Mouse (Mus musculus) heart, postnatal 0 days (tissue): Measurements from ENCODE around the gene 1700012B09Rik. TPM values are rescaled to one million over a fixed set of nuclear protein-coding genes. Genes with fewer than 3 reads are reported as not detected.

Experiments
- ATAC-seq: fragments of 200-750 bp; cut with Nextera tagmentation; 2 replicates; pipeline ENCODE4 v1.8.0; 2017; ENCODE audit warnings: low read depth, moderate number of reproducible peaks, moderate library complexity; ENCODE audit not compliant: insufficient read depth
- DNase-seq: peaks from one replicate; pipeline ENCODE4 v3.0.0-alpha.2; 2016; ENCODE audit warnings: low spot score
- H3K27ac ChIP-seq: fragments of 300-500 bp; sonication (generic); 2 replicates; pipeline ENCODE4 v1.5.1; 2014; ENCODE audit warnings: low read depth, mild to moderate bottlenecking
- H3K27me3 ChIP-seq: fragments of 300-500 bp; sonication (generic); 2 replicates; pipeline ENCODE4 v1.6.1; 2014; ENCODE audit warnings: low read length, mixed read lengths; ENCODE audit not compliant: control insufficient read depth, insufficient read depth
- H3K36me3 ChIP-seq: fragments of 300-500 bp; sonication (generic); replicated peaks from 2 replicates; pipeline ENCODE4 v1.6.1; 2014; ENCODE audit warnings: low read length, mixed read lengths; ENCODE audit not compliant: control insufficient read depth, insufficient read depth
- H3K4me1 ChIP-seq: fragments of 300-500 bp; sonication (generic); 2 replicates; pipeline ENCODE4 v1.6.1; 2014; ENCODE audit warnings: antibody characterized with exemption; ENCODE audit not compliant: control insufficient read depth, insufficient read depth
- H3K4me2 ChIP-seq: fragments of 300-500 bp; sonication (generic); 2 replicates; pipeline ENCODE4 v1.6.1; 2014; ENCODE audit warnings: low read depth, mild to moderate bottlenecking, low read length, moderate library complexity
- H3K4me3 ChIP-seq: fragments of 300-500 bp; sonication (generic); 2 replicates; pipeline ENCODE4 v1.5.1; 2014; ENCODE audit warnings: low read depth, low read length
- H3K9ac ChIP-seq: fragments of 300-500 bp; sonication (generic); replicated peaks from 2 replicates; pipeline ENCODE4 v1.6.1; 2014; ENCODE audit warnings: low read depth, low read length, mixed read lengths
- H3K9me3 ChIP-seq: fragments of 300-500 bp; sonication (generic); replicated peaks from 2 replicates; pipeline ENCODE4 v1.6.1; 2016; ENCODE audit warnings: low read length; ENCODE audit not compliant: control insufficient read depth
- CTCF ChIP-seq: IDR thresholded peaks from 2 replicates; pipeline ENCODE4 v1.5.1; 2016; ENCODE audit warnings: antibody characterized with exemption, control low read depth, low read depth
- EP300 ChIP-seq: IDR thresholded peaks from 2 replicates; pipeline ENCODE4 v1.6.1; 2016; ENCODE audit warnings: antibody characterized with exemption, low read depth
- WGBS: fragments of 180-500 bp; shearing (Covaris S2); extraction: QIAGEN DNeasy Blood & Tissue Kit; methylation state at CpG from one replicate; pipeline ENCODE4 v1.1.7; 2014; 5-methylcytosine and 5-hydroxymethylcytosine counted together
- polyA plus RNA-seq: library from polyadenylated mRNA; unstranded; fragments of >200 nt; fragmentation: Nextera tagmentation; extraction: Ambion mirVana; gene quantifications from 2 replicates; pipeline ENCODE4 v1.2.1, GENCODE M21; 2015
- total RNA-seq: library from RNA; depleted of rRNA; stranded (reverse); fragments of >200 nt; gene quantifications from 2 replicates; pipeline ENCODE4 v1.2.3, GENCODE M21; 2014; ENCODE audit warnings: low replicate concordance

Gene 1700012B09Rik
- total and polyA plus RNA-seq, 2 experiments from 2014 or later: not detected

DNA sequence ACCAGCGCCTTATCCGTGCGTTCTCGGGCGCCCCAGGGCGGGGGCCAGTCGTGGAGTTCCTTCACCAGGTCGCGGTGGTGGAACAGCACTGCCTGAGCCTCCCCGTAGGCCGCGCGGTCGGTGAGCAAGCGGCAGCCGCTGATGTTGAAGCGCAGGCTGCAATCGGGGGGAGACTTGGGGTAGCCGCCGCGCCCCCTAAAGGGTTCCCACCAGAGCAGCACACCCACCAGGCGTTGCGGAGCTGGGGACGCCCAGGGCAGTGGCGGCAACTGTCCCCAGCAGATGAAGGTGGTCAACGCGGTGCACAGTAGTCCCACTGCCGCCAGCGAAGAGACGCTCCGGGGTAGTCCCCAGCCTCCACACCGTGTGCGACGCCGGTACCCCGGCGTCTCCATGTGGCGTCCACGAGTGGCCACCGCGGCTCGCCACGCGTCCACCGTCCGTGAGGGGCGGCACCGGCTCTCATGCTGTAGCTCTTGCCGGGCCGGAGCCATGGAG is 19.3 kb downstream of the 1700012B09Rik start:
- peaks cover 12% of the 10 kb centered on the region for H3K27me3 ChIP-seq
- no peaks in the 10 kb centered on the region for H3K4me1 ChIP-seq
- no peak for TF ChIP-seq EP300
- TF ChIP-seq CTCF: no peak
- H3K9me3 ChIP-seq: no peaks in the 10 kb centered on the region
- peak overlapping the region; percentile 48 for H3K4me3 ChIP-seq
- H3K9ac ChIP-seq: peak overlapping the region; percentile 40
- H3K4me2 ChIP-seq: peak overlapping the region; percentile 83
- H3K27ac ChIP-seq: no peak overlapping the region
- DNase-seq (no peak), ATAC-seq (peak; percentile 70)
- H3K36me3 ChIP-seq: no peaks in the 10 kb centered on the region
- under 1% methylated on average over 50 of the region's 50 CpGs for WGBS

DNA sequence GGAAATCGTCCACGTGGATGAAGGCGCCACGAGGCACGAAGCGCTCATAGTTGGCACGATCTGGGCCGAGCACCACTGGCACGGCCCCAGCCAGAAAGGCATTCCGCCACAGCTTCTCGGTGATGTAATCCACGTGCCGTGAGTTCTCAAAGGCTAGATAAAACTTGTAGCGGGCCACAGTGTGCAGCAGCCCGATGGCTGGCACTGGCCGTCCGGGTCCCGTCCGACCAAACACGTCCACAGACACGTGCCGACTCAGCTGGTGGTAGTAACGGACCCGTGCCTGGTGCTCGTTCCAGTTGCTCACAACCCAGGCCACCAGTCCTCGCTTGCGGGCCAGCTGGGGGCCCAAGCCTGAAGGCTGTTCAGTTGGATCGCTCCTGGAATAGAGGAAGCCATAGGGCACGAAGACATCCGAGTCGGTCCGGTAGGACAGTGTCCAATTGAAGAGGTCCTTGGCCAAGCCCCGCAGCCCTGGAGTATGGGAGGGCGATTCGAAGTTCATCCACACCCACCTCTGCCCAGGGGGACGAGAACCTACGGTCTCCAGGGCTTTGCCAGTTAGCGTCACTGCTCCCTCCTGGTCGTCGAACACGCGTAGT is 19.8 kb downstream of the 1700012B09Rik start:
- Histone ChIP-seq H3K4me1 (no peaks in the 10 kb centered on the region), H3K9ac (peak overlapping the region; percentile 40; the same call in 1 of the 2 replicates), H3K9me3 (no peaks in the 10 kb centered on the region), H3K36me3 (no peaks in the 10 kb centered on the region), H3K4me2 (peak overlapping the region; percentile 83), H3K27ac (no peak overlapping the region), H3K4me3 (peak overlapping the region; percentile 48), H3K27me3 (peaks cover 12% of the 10 kb centered on the region)
- DNase-seq: peak; percentile 18
- TF ChIP-seq CTCF (no peak), EP300 (no peak)
- WGBS: 44% methylated on average over 42 of the region's 42 CpGs
- ATAC-seq: peak; percentile 47

DNA sequence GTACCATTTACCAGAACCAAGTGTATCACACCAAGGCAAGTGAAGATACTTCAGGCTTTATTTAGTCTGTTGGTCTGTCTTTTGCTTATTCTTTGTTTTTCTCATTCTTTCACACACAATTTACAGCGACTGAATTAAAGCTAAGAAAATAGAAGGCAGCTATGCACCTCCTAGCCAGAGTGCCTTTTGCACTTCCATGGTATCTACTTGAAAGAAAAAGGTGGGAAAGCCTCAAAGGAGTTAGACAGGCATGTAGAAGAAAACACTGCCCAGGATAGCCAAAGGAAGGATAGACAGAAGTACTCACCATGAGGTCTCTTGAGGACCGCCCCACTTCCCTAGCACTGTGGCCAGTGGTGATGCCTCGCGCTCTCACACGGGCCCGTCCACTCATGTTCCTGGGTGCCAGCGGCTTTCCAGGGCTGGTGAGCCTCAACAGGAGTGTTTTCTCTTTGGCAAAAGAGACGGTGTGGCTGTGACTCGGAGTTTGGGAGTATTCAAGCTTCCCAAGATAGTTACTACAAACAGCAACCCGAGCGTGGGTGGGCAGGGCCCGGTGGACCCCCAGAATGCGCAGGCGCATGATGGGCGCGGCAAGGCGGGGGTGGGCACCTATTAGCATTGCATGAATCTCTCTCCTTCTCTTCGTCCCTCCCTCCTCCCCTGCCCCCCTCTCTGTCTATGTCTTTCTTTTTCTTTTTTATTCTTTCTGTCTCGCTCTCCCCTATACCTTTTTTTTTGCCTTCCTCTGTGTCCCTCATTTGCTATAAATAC is 30.5 kb downstream of the 1700012B09Rik start, which contains the start of gene Piwil4:
Gene Piwil4, minus strand, starts transcription at position 583 of the 774 bp plus-strand sequence.
- DNase-seq: no peak
- TF ChIP-seq CTCF (no peak), EP300 (no peak)
- 74% methylated on average over 19 of the region's 19 CpGs for WGBS
- Histone ChIP-seq H3K27me3 (0 out of 2 replicates have a peak, but pooled peaks cover 2% of the 10 kb centered on the region), H3K27ac (no peak within 1 kb of the TSS), H3K4me1 (no peaks in the 10 kb centered on the region), H3K9ac (no peak within 1 kb of the TSS), H3K4me2 (no peak within 1 kb of the TSS), H3K4me3 (no peak within 1 kb of the TSS), H3K36me3 (no peaks in the 10 kb centered on the region), H3K9me3 (no peaks in the 10 kb centered on the region)
- no peak for ATAC-seq

DNA sequence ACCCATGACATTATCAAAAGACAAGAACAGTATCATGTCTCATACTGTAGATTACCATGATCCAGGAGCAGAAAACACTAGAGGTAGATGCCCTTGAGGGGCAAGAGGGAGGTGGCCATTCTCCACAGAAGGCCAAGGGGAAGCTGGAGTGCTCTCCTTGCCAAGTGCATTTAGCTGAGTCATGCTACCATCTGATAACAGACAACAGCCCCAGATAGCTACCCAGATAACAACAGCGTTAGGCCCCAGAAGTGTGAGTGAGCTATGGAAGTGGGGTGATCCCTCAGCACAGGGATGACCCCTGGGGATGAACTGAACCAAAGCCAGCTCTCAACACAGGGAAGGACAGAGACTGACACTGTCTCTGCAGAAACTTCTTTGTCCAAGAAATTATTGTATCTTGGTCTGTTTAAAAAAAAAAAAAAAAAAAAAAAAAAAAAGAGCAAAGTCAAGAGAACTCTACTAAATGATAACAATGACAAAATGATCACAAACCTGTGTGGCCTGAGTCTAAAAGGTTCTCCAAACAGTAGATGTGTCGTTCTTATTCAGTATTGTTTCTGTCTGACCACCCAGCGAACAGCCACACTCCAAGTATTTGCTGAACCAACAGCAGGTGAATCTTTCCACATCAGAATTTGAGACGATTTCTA is 31.2 kb downstream of the 1700012B09Rik start:
- no peak for DNase-seq
- TF ChIP-seq CTCF (no peak), EP300 (no peak)
- Histone ChIP-seq H3K36me3 (no peaks in the 10 kb centered on the region), H3K4me1 (no peaks in the 10 kb centered on the region), H3K4me2 (no peak overlapping the region), H3K27ac (no peak overlapping the region), H3K27me3 (0 out of 2 replicates have a peak, but pooled peaks cover 2% of the 10 kb centered on the region), H3K4me3 (no peak overlapping the region), H3K9me3 (no peaks in the 10 kb centered on the region), H3K9ac (no peak overlapping the region)
- 69% methylated on average over 4 of the region's 4 CpGs for WGBS
- no peak for ATAC-seq

DNA sequence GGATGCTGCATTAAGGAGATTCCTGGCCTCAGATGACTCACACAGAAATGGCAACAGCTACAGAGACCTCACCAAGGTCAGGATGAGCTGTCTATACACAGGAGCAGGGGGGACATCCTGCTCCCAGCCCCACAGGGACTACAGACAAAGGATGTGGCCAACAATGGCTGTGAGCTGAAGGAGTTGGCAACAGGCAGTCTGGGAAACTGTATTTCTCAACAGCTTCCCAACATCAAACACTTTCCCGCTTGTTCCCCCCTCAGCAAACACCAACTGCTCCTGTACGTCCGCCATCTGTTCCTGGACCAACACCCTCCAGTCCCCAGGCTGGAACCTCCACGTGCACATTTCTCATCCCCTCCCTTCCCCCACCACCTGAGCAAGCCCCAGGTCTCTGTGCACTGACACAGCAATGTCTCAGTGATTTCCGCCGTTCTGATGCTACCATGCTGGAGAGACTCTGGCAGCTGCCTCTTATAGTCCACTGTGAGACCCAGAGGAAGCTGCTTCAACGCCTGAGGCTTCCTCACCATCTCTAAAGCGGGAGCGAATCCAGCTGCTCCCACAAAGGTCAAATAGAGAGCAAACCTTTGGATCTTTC is 39.8 kb downstream of the 1700012B09Rik start:
- no peak overlapping the region for H3K4me2 ChIP-seq
- no peak overlapping the region for H3K4me3 ChIP-seq
- ATAC-seq (peak; percentile 63), DNase-seq (no peak)
- H3K27ac ChIP-seq: no peak overlapping the region
- WGBS: 44% methylated on average over 9 of the region's 9 CpGs
- no peaks in the 10 kb centered on the region for H3K36me3 ChIP-seq
- H3K9ac ChIP-seq: no peak overlapping the region
- no peaks in the 10 kb centered on the region for H3K4me1 ChIP-seq
- H3K9me3 ChIP-seq: no peaks in the 10 kb centered on the region
- TF ChIP-seq EP300 (no peak), CTCF (no peak)
- no peaks in the 10 kb centered on the region for H3K27me3 ChIP-seq
